Mouse (Mus musculus): ENCODE measurements at regions not wholly inside any gene's neighbourhood (a gene's known extent, or its start where the extent isn't known, plus 50 kb on each side); places are given as distances from the start of the nearest gene placed in this dataset.

GRCm38 (mm10) chr10:120616406-120617015 is 140.2 kb upstream of the Hmga2 start:
- TF ChIP-seq CTCF (IDR thresholded peaks at IDR 0.05; ENCODE audit: control insufficient read depth, insufficient read depth, insufficient read length) (no peak), MAX (IDR thresholded peaks at IDR 0.05) (peak; percentile 89), CEBPB (IDR thresholded peaks at IDR 0.05; ENCODE audit: low read depth) (no peak), USF1 (IDR thresholded peaks at IDR 0.05; ENCODE audit: low read depth) (peak; percentile 64), MYOG (IDR thresholded peaks at IDR 0.05; ENCODE audit: control insufficient read depth, extremely low read depth, insufficient read length) (no peak)
